Mouse (Mus musculus): ENCODE results near the gene Ufl1. TPM values are rescaled to one million over a fixed set of nuclear protein-coding genes. Genes with fewer than 3 reads are reported as not detected.
"Not testable (repeated sequence)": the region's sequence is repeated elsewhere in the genome, so short reads cannot be mapped to it uniquely, and the experiment has no call there.

The Ufl1 gene
- total RNA-seq (2014; rRNA removed) (11.7 and 12.9 TPM in 2 replicates), polyA plus RNA-seq (2015; fragmentation: Nextera tagmentation; extraction: Ambion mirVana) (51.1 and 54.0 TPM in 2 replicates)

DNA sequence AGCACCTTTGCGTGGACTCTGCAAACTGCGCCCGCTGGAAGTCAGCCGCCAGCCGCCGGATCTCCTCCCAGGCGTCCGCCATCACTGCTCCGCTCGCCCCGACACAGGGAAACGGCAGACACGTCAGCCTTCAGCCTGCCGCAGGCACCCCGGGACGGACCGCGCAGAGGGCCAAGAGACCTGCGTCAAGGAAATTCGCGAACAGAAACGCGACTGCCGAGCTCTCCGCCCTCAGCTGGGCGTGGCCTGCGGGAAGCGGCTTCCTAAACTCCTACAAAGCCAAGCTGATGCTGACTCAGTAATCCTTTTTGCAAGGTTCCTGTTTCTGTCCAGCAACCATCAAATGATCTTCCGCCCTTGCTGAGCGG lies at the start of gene Ufl1:
TSS of gene Ufl1 (minus strand) at position 151 of the 368 bp plus-strand sequence.
- ATAC-seq = peak; percentile 99
- peaks cover 5% of the 10 kb centered on the region; the same call in 1 of the 2 replicates for H3K36me3 ChIP-seq (ENCODE audit: insufficient read depth, low read length)
- peak within 1 kb of the TSS; percentile 76 for H3K9ac ChIP-seq (replicated peaks; ENCODE audit: low read length)
- no peaks in the 10 kb centered on the region for H3K27me3 ChIP-seq (ENCODE audit: insufficient read depth, low read length)
- H3K4me1 ChIP-seq (ENCODE audit: insufficient read depth, low read length) = 0 out of 2 replicates have a peak, but pooled peaks cover 3% of the 10 kb centered on the region
- H3K9me3 ChIP-seq (ENCODE audit: low read length) = no peaks in the 10 kb centered on the region
- peak; percentile 97 for DNase-seq (ENCODE audit: low spot score)
- H3K4me2 ChIP-seq (ENCODE audit: low read depth, low read length) = peak within 1 kb of the TSS; percentile 70
- WGBS = under 1% methylated on average over 30 of the region's 30 CpGs
- H3K27ac ChIP-seq = peak within 1 kb of the TSS; percentile 97
- TF ChIP-seq CTCF (IDR thresholded peaks at IDR 0.05; ENCODE audit: low read depth) = no peak
- H3K4me3 ChIP-seq (ENCODE audit: low read length) = peak within 1 kb of the TSS; percentile 66

DNA sequence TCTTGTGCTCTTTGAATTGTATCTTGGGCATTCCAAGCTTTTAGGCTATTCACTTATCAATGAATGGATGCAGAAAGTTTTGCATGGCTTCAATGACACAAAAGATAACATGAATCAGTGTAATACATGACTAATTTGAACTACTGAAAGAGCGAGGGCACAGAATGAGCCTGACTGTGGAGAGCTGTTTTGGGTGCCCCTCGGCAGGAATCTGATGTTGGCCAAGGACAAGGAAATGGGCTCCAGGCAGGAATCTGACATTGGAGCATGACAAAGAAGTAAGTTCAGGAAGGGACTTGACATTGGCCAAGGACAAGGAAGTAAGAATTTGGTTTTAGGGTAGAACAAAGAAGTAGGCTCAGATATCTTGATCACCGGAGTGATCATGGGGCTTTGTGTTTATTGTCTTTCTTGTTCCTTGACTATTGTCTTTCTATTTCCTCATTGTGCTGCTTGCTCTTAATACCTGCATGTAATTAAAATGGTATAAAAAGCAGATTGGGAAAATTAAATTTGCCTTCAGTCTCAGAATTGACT lies 44.1 kb upstream of the Ufl1 start:
- WGBS = 87% methylated on average over 3 of the region's 3 CpGs
- Histone ChIP-seq H3K9me3 (ENCODE audit: low read length) (no peaks in the 10 kb centered on the region), H3K27ac (no peak overlapping the region), H3K4me3 (ENCODE audit: low read length) (no peak overlapping the region), H3K27me3 (ENCODE audit: insufficient read depth, low read length) (no peaks in the 10 kb centered on the region), H3K36me3 (ENCODE audit: insufficient read depth, low read length) (no peaks in the 10 kb centered on the region), H3K4me2 (ENCODE audit: low read depth, low read length) (no peak overlapping the region), H3K9ac (replicated peaks; ENCODE audit: low read length) (no peak overlapping the region), H3K4me1 (ENCODE audit: insufficient read depth, low read length) (no peaks in the 10 kb centered on the region)
- ATAC-seq = no peak
- DNase-seq (ENCODE audit: low spot score) = no peak
- TF ChIP-seq CTCF (IDR thresholded peaks at IDR 0.05; ENCODE audit: low read depth) = no peak

DNA sequence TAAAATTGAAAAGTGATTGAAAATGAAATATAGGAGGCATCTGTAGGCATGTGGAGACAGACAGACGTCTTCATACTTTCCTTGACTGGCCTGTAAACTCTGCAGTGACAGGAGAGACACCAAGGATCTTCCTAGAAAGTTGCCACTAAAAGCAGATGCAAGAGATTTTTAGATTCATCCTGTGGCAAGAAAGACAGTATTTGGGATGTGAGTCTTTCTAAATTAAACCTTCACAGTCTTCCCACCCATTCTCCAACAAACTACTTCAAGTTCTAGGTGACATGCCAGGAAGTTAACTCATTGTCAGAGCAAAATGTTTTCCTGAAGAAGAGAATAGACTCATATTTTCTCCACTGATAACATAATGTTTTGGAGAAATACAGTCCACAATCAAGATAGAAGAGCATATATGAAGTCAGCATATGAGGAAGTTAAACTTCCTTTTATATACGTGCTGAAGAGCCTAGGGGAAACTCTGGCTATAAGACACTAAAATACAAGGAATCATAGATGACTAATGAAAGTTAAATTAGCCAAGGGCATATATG lies 41.1 kb upstream of the Ufl1 start:
- H3K27me3 ChIP-seq (ENCODE audit: insufficient read depth, low read length) = no peaks in the 10 kb centered on the region
- H3K9ac ChIP-seq (replicated peaks; ENCODE audit: low read length) = no peak overlapping the region
- H3K4me2 ChIP-seq (ENCODE audit: low read depth, low read length) = no peak overlapping the region
- no peak for TF ChIP-seq CTCF (IDR thresholded peaks at IDR 0.05; ENCODE audit: low read depth)
- 85% methylated on average over 2 of the region's 2 CpGs for WGBS
- no peaks in the 10 kb centered on the region for H3K9me3 ChIP-seq (ENCODE audit: low read length)
- no peak overlapping the region for H3K4me3 ChIP-seq (ENCODE audit: low read length)
- H3K4me1 ChIP-seq (ENCODE audit: insufficient read depth, low read length) = no peaks in the 10 kb centered on the region
- no peak for ATAC-seq
- no peak for DNase-seq (ENCODE audit: low spot score)
- no peak overlapping the region for H3K27ac ChIP-seq
- no peaks in the 10 kb centered on the region for H3K36me3 ChIP-seq (ENCODE audit: insufficient read depth, low read length)

GRCm38 (mm10) chr4:25313767-25314166 lies 32.1 kb upstream of the Ufl1 start:
- no peak overlapping the region for H3K9ac ChIP-seq (replicated peaks; ENCODE audit: low read length)
- H3K27ac ChIP-seq = no peak overlapping the region
- H3K4me1 ChIP-seq (ENCODE audit: insufficient read depth, low read length) = no peaks in the 10 kb centered on the region
- H3K4me2 ChIP-seq (ENCODE audit: low read depth, low read length) = no peak overlapping the region
- H3K36me3 ChIP-seq (ENCODE audit: insufficient read depth, low read length) = no peaks in the 10 kb centered on the region
- TF ChIP-seq CTCF (IDR thresholded peaks at IDR 0.05; ENCODE audit: low read depth) = no peak
- 49% methylated on average over 3 of the region's 3 CpGs for WGBS
- H3K27me3 ChIP-seq (ENCODE audit: insufficient read depth, low read length) = no peaks in the 10 kb centered on the region
- ATAC-seq (no peak), DNase-seq (ENCODE audit: low spot score) (peak; percentile 45)
- no peak overlapping the region for H3K4me3 ChIP-seq (ENCODE audit: low read length)
- no peaks in the 10 kb centered on the region for H3K9me3 ChIP-seq (ENCODE audit: low read length)

GRCm38 (mm10) chr4:25285002-25285401 lies 3.4 kb upstream of the Ufl1 start:
- 100% methylated on average over 1 of the region's 1 CpGs for WGBS
- H3K27me3 ChIP-seq (ENCODE audit: insufficient read depth, low read length); H3K36me3 ChIP-seq (ENCODE audit: insufficient read depth, low read length); H3K9me3 ChIP-seq (ENCODE audit: low read length); DNase-seq (ENCODE audit: low spot score); H3K4me1 ChIP-seq (ENCODE audit: insufficient read depth, low read length); H3K4me3 ChIP-seq (ENCODE audit: low read length); H3K27ac ChIP-seq; H3K4me2 ChIP-seq (ENCODE audit: low read depth, low read length); H3K9ac ChIP-seq (replicated peaks; ENCODE audit: low read length); ATAC-seq: not testable (repeated sequence)

DNA sequence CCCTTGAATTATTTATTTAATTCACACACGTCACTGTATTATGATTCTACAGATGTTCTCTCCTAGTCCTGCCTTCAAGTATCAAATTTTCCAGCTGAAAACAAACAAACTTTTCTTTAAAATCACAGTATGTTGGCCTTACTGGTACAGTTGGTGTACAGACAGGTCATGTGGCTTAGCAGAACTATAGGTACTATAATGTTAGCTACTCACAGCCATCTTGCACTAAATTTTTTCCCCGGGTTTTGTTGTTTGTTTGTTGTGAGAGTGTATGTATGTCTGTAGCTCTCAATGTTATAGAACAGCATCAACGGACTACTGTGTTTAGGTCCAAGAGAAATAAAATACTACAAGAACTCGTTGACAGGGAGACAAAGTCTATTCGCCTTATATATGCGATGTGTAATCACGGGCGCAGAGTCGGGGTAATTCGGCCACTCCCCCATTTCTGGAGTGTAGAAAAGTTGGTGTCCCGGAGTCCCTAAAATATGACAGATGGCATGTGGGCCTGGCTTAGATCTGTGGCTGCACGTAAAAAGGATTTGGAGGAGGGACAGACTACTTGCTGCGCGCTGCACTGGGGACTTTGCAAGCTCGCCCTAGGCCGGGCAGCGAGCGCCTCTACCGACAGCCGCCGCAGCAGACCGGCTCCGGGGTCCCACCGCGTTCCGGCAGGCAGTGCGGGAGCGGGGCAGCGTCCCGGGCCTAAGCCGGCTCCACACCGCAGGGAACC lies 517 bp downstream of the Ufl1 start:
- peak; percentile 44 for TF ChIP-seq CTCF (IDR thresholded peaks at IDR 0.05; ENCODE audit: low read depth)
- peak; percentile 93 for ATAC-seq
- Histone ChIP-seq H3K4me2 (ENCODE audit: low read depth, low read length) (peak overlapping the region; percentile 70), H3K4me1 (ENCODE audit: insufficient read depth, low read length) (0 out of 2 replicates have a peak, but pooled peaks cover 3% of the 10 kb centered on the region), H3K9ac (replicated peaks; ENCODE audit: low read length) (peak overlapping the region; percentile 76), H3K4me3 (ENCODE audit: low read length) (peak overlapping the region; percentile 66), H3K36me3 (ENCODE audit: insufficient read depth, low read length) (peaks cover 5% of the 10 kb centered on the region; the same call in 1 of the 2 replicates), H3K9me3 (ENCODE audit: low read length) (no peaks in the 10 kb centered on the region), H3K27ac (peak overlapping the region; percentile 97), H3K27me3 (ENCODE audit: insufficient read depth, low read length) (no peaks in the 10 kb centered on the region)
- DNase-seq (ENCODE audit: low spot score) = peak; percentile 80
- under 1% methylated on average over 32 of the region's 32 CpGs for WGBS

Data from hindbrain, postnatal 0 days (tissue).